ENCODE assay signal across 17 mouse cellular contexts in genomic region chr8:10442562-10442961, GRCm38 (mm10).
"Had no signal": no experiment of that assay in that cellular context is flagged by ENCODE, and none has a peak within 500 bp of the region (broad histone marks: within the 10 kb centered on the region; RNA-seq: fewer than 3 reads in every experiment).

No protein-coding gene starts in this region.

- DNase-seq: lung, adult 18-20 months; lung, embryonic 14.5 days; lung, postnatal 10 days; lung, postnatal 4 days; retina, postnatal 1 day; right cerebral cortex, postnatal 14 days; right cerebral cortex, postnatal 4 days; spleen, adult 18-20 months; thymus, adult 18-20 months; thymus, postnatal 14 days; thymus, postnatal 36 days had no signal

- H3K9me3 ChIP-seq: midbrain, embryonic 10.5 days; midbrain, embryonic 12.5 days; midbrain, embryonic 15.5 days; neural tube, embryonic 13.5 days; neural tube, embryonic 15.5 days had no signal

- H3K27me3 ChIP-seq: midbrain, embryonic 15.5 days; neural tube, embryonic 13.5 days; neural tube, embryonic 15.5 days had no signal

- H3K4me2 ChIP-seq: lung, embryonic 14.5 days; midbrain, embryonic 12.5 days; midbrain, embryonic 15.5 days; neural tube, embryonic 13.5 days; neural tube, embryonic 15.5 days had no signal

- H3K4me3 ChIP-seq: midbrain, embryonic 10.5 days; midbrain, embryonic 12.5 days; midbrain, embryonic 15.5 days; myocyte; neural tube, embryonic 13.5 days; neural tube, embryonic 15.5 days had no signal

- H3K27ac ChIP-seq: midbrain, embryonic 10.5 days; midbrain, embryonic 12.5 days; midbrain, embryonic 15.5 days; neural tube, embryonic 13.5 days; neural tube, embryonic 15.5 days had no signal

- H3K36me3 ChIP-seq: midbrain, embryonic 12.5 days; midbrain, embryonic 15.5 days had no signal

- ATAC-seq: midbrain, embryonic 15.5 days had no signal

- H3K9ac ChIP-seq: lung, embryonic 14.5 days; midbrain, embryonic 12.5 days; midbrain, embryonic 15.5 days; neural tube, embryonic 13.5 days; neural tube, embryonic 15.5 days had no signal
